Mouse (Mus musculus): ENCODE measurements around the gene Meis3. TPM values are rescaled to one million over a fixed set of nuclear protein-coding genes. Genes with fewer than 3 reads are reported as not detected.

Meis3 gene
- polyA plus RNA-seq (2012) = not detected in 2 replicates

- TF ChIP-seq GATA1 (IDR thresholded peaks at IDR 0.05; ENCODE audit: low read length) = no peak
Measured at GRCm38 (mm10) chr7:16174597-16175541, at the start of gene Meis3. Gene Meis3, plus strand, starts transcription at chr7:16175090.

GRCm38 (mm10) chr7:16125829-16126228 is 49.1 kb upstream of the Meis3 start:
- TF ChIP-seq GATA1 (IDR thresholded peaks at IDR 0.05; ENCODE audit: low read length) = no peak

- no peak for TF ChIP-seq GATA1 (IDR thresholded peaks at IDR 0.05; ENCODE audit: low read length)
Measured at GRCm38 (mm10) chr7:16128344-16128743, 46.5 kb upstream of the Meis3 start.

- no peak for TF ChIP-seq GATA1 (IDR thresholded peaks at IDR 0.05; ENCODE audit: low read length)
Measured at GRCm38 (mm10) chr7:16128899-16129298, 46.0 kb upstream of the Meis3 start.

- no peak for TF ChIP-seq GATA1 (IDR thresholded peaks at IDR 0.05; ENCODE audit: low read length)
Measured at GRCm38 (mm10) chr7:16129421-16129845, 45.5 kb upstream of the Meis3 start, which contains the start of gene Slc8a2. Gene Slc8a2, plus strand, starts transcription at chr7:16129826.

- TF ChIP-seq GATA1 (IDR thresholded peaks at IDR 0.05; ENCODE audit: low read length) = no peak
Measured at GRCm38 (mm10) chr7:16129846-16130691, 44.8 kb upstream of the Meis3 start.

- no peak for TF ChIP-seq GATA1 (IDR thresholded peaks at IDR 0.05; ENCODE audit: low read length)
Measured at GRCm38 (mm10) chr7:16130956-16131634, 43.8 kb upstream of the Meis3 start.

- no peak for TF ChIP-seq GATA1 (IDR thresholded peaks at IDR 0.05; ENCODE audit: low read length)
Measured at GRCm38 (mm10) chr7:16132161-16132581, 42.7 kb upstream of the Meis3 start.

- TF ChIP-seq GATA1 (IDR thresholded peaks at IDR 0.05; ENCODE audit: low read length) = no peak
Measured at GRCm38 (mm10) chr7:16132926-16133325, 42.0 kb upstream of the Meis3 start.

GRCm38 (mm10) chr7:16133691-16134090 is 41.2 kb upstream of the Meis3 start:
- no peak for TF ChIP-seq GATA1 (IDR thresholded peaks at IDR 0.05; ENCODE audit: low read length)

GRCm38 (mm10) chr7:16134951-16135392 is 39.9 kb upstream of the Meis3 start:
- no peak for TF ChIP-seq GATA1 (IDR thresholded peaks at IDR 0.05; ENCODE audit: low read length)

- no peak for TF ChIP-seq GATA1 (IDR thresholded peaks at IDR 0.05; ENCODE audit: low read length)
Measured at GRCm38 (mm10) chr7:16146489-16147410, 28.1 kb upstream of the Meis3 start.

- no peak for TF ChIP-seq GATA1 (IDR thresholded peaks at IDR 0.05; ENCODE audit: low read length)
Measured at GRCm38 (mm10) chr7:16147643-16148042, 27.2 kb upstream of the Meis3 start.

GRCm38 (mm10) chr7:16149241-16149640 is 25.6 kb upstream of the Meis3 start:
- no peak for TF ChIP-seq GATA1 (IDR thresholded peaks at IDR 0.05; ENCODE audit: low read length)

Data from G1E-ER4 (cell line).